Mouse (Mus musculus) liver, embryonic 16.5 days (tissue): ENCODE measurements around the gene Unc5c. TPM values are rescaled to one million over a fixed set of nuclear protein-coding genes. Genes with fewer than 3 reads are reported as not detected.

Experiments used
- ATAC-seq: fragments of 200-750 bp; cut with Nextera tagmentation; 2 replicates; pipeline ENCODE4 v1.8.0; 2017; ENCODE audit warnings: low read depth, mild to moderate bottlenecking, moderate number of reproducible peaks, moderate library complexity
- H3K27ac ChIP-seq: fragments of 300-500 bp; sonication (generic); 2 replicates; pipeline ENCODE4 v1.5.1; 2014; ENCODE audit warnings: mild to moderate bottlenecking, low read length
- H3K27me3 ChIP-seq: fragments of 300-500 bp; sonication (generic); 2 replicates; pipeline ENCODE4 v1.6.1; 2014; ENCODE audit warnings: low read depth, low read length, mixed read lengths; ENCODE audit not compliant: control insufficient read depth, insufficient read depth
- H3K36me3 ChIP-seq: fragments of 300-500 bp; sonication (generic); 2 replicates; pipeline ENCODE4 v1.6.1; 2014; ENCODE audit warnings: mild to moderate bottlenecking; ENCODE audit not compliant: control insufficient read depth, insufficient read depth
- H3K4me1 ChIP-seq: fragments of 300-500 bp; sonication (generic); 2 replicates; pipeline ENCODE4 v1.6.1; 2014; ENCODE audit warnings: low read depth, low read length, mixed read lengths; ENCODE audit not compliant: control insufficient read depth
- H3K4me2 ChIP-seq: fragments of 300-500 bp; sonication (generic); 2 replicates; pipeline ENCODE4 v1.6.1; 2014; ENCODE audit warnings: low read depth, low read length, mixed read lengths
- H3K4me3 ChIP-seq: fragments of 300-500 bp; sonication (generic); 2 replicates; pipeline ENCODE4 v1.5.1; 2014; ENCODE audit warnings: low read depth, mild to moderate bottlenecking, low read length
- H3K9ac ChIP-seq: fragments of 300-500 bp; sonication (generic); 2 replicates; pipeline ENCODE4 v1.6.1; 2014; ENCODE audit warnings: low read depth, low read length
- H3K9me3 ChIP-seq: fragments of 300-500 bp; sonication (generic); replicated peaks from 2 replicates; pipeline ENCODE4 v1.6.1; 2016; ENCODE audit warnings: low read length; ENCODE audit not compliant: control insufficient read depth
- WGBS: fragments of 180-500 bp; shearing (Covaris S2); extraction: QIAGEN DNeasy Blood & Tissue Kit; methylation state at CpG from one replicate; pipeline ENCODE4 v1.1.7; 2014; ENCODE audit not compliant: insufficient replicate concordance; 5-methylcytosine and 5-hydroxymethylcytosine counted together
- polyA plus RNA-seq: library from polyadenylated mRNA; unstranded; fragments of >200 nt; fragmentation: Nextera tagmentation; extraction: Ambion mirVana; gene quantifications from 2 replicates; pipeline ENCODE4 v1.2.1, GENCODE M21; 2015

Gene Unc5c
- polyA plus RNA-seq, 1 experiment from 2014 or later = 0.05 TPM

DNA sequence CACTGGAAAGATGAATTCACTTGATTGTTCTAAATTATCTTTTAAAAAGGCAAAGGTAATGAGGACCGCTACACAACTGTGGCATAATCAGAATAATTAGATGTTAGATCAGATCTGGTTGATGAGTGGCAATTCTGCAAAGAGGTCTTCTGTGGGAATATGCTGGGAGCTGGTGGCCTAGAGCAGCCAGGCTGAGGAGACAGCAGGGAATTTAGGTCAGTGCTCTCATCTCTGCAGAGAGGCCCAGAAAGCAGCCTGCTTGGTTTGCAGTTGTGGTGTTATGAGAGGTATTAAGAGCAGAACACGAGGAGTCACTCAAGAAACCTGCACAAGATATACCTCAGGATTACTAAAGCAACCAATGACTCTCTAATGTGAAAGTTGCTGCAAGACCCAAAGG lies 133.9 kb downstream of the Unc5c start:
- WGBS = 48% methylated on average over 2 of the region's 2 CpGs
- H3K27ac ChIP-seq = no peak overlapping the region
- no peak overlapping the region for H3K4me3 ChIP-seq
- no peak overlapping the region for H3K9ac ChIP-seq
- no peaks in the 10 kb centered on the region for H3K36me3 ChIP-seq
- no peak for ATAC-seq
- H3K4me2 ChIP-seq = no peak overlapping the region
- no peaks in the 10 kb centered on the region for H3K9me3 ChIP-seq
- no peaks in the 10 kb centered on the region for H3K27me3 ChIP-seq
- H3K4me1 ChIP-seq = no peaks in the 10 kb centered on the region

DNA sequence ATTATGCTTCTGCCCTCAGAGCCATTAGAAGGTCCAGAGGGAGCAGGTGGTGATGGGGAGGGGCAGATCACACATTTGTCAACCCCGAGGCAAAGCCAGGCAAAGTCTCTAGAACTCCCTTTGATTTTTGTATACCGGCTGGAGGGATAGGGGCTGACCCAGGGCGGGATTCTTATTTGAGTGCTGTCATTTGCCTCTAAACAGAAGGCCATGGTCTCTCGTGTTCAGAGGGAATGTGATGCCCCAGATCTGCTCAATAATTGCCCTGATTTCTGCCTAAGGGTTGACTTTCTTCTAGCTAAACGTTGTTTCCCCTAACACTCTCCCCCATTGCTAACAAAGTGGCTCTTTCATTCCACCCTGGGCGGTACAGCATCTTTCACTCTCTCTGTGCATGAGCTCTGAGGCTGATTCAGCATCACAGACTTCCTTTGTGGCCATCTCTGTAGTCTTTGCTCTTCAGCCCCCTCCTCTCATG lies 136.1 kb downstream of the Unc5c start:
- H3K27me3 ChIP-seq = no peaks in the 10 kb centered on the region
- no peak for ATAC-seq
- H3K27ac ChIP-seq = no peak overlapping the region
- no peaks in the 10 kb centered on the region for H3K36me3 ChIP-seq
- no peaks in the 10 kb centered on the region for H3K9me3 ChIP-seq
- no peaks in the 10 kb centered on the region for H3K4me1 ChIP-seq
- H3K9ac ChIP-seq = no peak overlapping the region
- no peak overlapping the region for H3K4me2 ChIP-seq
- no peak overlapping the region for H3K4me3 ChIP-seq
- WGBS = 25% methylated on average over 6 of the region's 6 CpGs

DNA sequence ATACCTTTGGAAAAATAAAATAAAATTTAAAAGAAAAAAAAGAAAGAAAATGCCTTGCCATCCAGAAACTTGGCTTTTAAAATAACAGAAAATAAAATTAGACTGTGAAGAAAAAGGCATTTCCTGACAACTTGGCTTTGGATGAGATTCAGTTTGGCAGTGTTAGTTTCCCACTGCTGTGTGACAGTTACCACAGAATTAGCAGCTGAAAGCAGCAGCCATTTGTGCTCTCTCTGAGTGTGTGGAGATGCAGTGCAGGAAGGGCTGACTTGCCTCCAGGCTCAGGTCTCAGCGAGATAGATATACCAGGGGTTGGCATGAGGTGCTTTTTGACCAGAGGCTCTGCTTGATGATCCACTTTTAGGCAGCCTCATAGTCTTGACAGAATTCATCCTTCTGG lies 151.7 kb downstream of the Unc5c start:
- Histone ChIP-seq H3K36me3 (no peaks in the 10 kb centered on the region), H3K4me3 (no peak overlapping the region), H3K27me3 (no peaks in the 10 kb centered on the region), H3K9ac (no peak overlapping the region), H3K4me1 (no peaks in the 10 kb centered on the region), H3K9me3 (no peaks in the 10 kb centered on the region), H3K27ac (no peak overlapping the region), H3K4me2 (no peak overlapping the region)
- ATAC-seq = no peak
- 39% methylated on average over 1 of the region's 1 CpGs for WGBS

DNA sequence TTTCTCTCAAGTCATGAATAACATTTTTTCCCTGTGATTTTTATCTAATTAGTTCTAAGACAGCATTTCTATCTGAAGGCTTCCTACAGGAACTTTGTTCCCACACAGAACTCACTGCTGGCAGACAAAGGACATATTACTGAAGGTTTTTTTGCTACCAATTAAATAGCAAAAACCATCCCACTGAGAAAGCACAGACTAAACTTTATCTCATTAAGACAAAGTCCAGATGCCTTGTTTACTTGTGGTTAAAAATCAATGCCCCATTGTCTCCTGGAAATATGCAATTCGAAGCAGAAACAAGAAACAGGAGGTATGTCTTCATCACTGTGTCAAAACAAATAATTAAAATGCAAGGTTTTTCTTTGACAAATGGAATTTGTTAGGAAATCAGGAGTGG lies 153.7 kb downstream of the Unc5c start:
- H3K27me3 ChIP-seq = no peaks in the 10 kb centered on the region
- no peak for ATAC-seq
- WGBS = 27% methylated on average over 1 of the region's 1 CpGs
- H3K4me1 ChIP-seq = no peaks in the 10 kb centered on the region
- H3K9me3 ChIP-seq = no peaks in the 10 kb centered on the region
- no peak overlapping the region for H3K9ac ChIP-seq
- no peaks in the 10 kb centered on the region for H3K36me3 ChIP-seq
- no peak overlapping the region for H3K27ac ChIP-seq
- no peak overlapping the region for H3K4me2 ChIP-seq
- H3K4me3 ChIP-seq = no peak overlapping the region

GRCm38 (mm10) chr3:141621496-141621895 lies 156.5 kb downstream of the Unc5c start:
- no peak for ATAC-seq
- Histone ChIP-seq H3K27me3 (no peaks in the 10 kb centered on the region), H3K4me2 (no peak overlapping the region), H3K4me1 (no peaks in the 10 kb centered on the region), H3K9me3 (no peaks in the 10 kb centered on the region), H3K9ac (no peak overlapping the region), H3K4me3 (no peak overlapping the region), H3K27ac (no peak overlapping the region), H3K36me3 (no peaks in the 10 kb centered on the region)
- WGBS = 57% methylated on average over 1 of the region's 1 CpGs

- Histone ChIP-seq H3K9ac (no peak overlapping the region), H3K27ac (no peak overlapping the region), H3K4me1 (no peaks in the 10 kb centered on the region), H3K9me3 (no peaks in the 10 kb centered on the region), H3K36me3 (no peaks in the 10 kb centered on the region), H3K27me3 (no peaks in the 10 kb centered on the region), H3K4me2 (no peak overlapping the region), H3K4me3 (no peak overlapping the region)
- 38% methylated on average over 1 of the region's 1 CpGs for WGBS
- no peak for ATAC-seq
These were observed 162.1 kb downstream of the Unc5c start for GRCm38 (mm10) chr3:141626935-141627638.

- Histone ChIP-seq H3K4me3 (no peak overlapping the region), H3K4me1 (no peaks in the 10 kb centered on the region), H3K27me3 (no peaks in the 10 kb centered on the region), H3K27ac (no peak overlapping the region), H3K4me2 (no peak overlapping the region), H3K36me3 (no peaks in the 10 kb centered on the region), H3K9me3 (no peaks in the 10 kb centered on the region), H3K9ac (no peak overlapping the region)
- ATAC-seq = no peak
- 51% methylated on average over 5 of the region's 5 CpGs for WGBS
These were observed 162.6 kb downstream of the Unc5c start for GRCm38 (mm10) chr3:141627639-141627977.

DNA sequence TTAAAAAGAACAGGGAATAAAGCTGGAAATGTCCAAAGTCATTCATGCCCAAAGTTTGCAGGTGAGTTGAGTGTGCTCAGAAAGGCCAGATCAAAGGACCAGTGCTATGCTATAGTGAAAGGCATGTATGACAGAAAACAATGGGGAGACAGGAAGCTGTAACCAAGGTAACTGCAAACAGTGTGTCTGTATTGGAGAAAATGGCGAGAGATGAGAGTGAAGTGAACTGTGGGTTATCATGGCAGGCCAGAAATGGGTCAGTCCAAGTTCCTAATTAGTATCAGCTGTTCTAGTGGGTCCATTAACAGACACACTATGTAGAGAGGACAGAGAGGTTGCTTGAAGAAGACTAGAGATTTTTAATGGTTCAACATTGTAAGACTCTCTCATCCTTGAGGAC lies 164.4 kb downstream of the Unc5c start:
- H3K9me3 ChIP-seq = no peaks in the 10 kb centered on the region
- H3K4me2 ChIP-seq = no peak overlapping the region
- ATAC-seq = no peak
- no peak overlapping the region for H3K27ac ChIP-seq
- H3K9ac ChIP-seq = no peak overlapping the region
- H3K4me3 ChIP-seq = no peak overlapping the region
- H3K4me1 ChIP-seq = no peaks in the 10 kb centered on the region
- WGBS = 36% methylated on average over 1 of the region's 1 CpGs
- no peaks in the 10 kb centered on the region for H3K27me3 ChIP-seq
- no peaks in the 10 kb centered on the region for H3K36me3 ChIP-seq

GRCm38 (mm10) chr3:141637900-141638299 lies 172.9 kb downstream of the Unc5c start:
- H3K4me2 ChIP-seq = no peak overlapping the region
- H3K9ac ChIP-seq = no peak overlapping the region
- ATAC-seq = no peak
- no peaks in the 10 kb centered on the region for H3K9me3 ChIP-seq
- H3K4me3 ChIP-seq = no peak overlapping the region
- no peaks in the 10 kb centered on the region for H3K4me1 ChIP-seq
- H3K27ac ChIP-seq = no peak overlapping the region
- 19% methylated on average over 1 of the region's 1 CpGs for WGBS
- no peaks in the 10 kb centered on the region for H3K36me3 ChIP-seq
- no peaks in the 10 kb centered on the region for H3K27me3 ChIP-seq
